Mouse (Mus musculus): ENCODE measurements around the gene Gng2. TPM values are rescaled to one million over a fixed set of nuclear protein-coding genes. Genes with fewer than 3 reads are reported as not detected.
"Not testable (repeated sequence)": the region's sequence is repeated elsewhere in the genome, so short reads cannot be mapped to it uniquely, and the experiment has no call there.

Gng2 gene
- polyA plus RNA-seq, 1 experiment from 2014 or later: 6.2 TPM

DNA sequence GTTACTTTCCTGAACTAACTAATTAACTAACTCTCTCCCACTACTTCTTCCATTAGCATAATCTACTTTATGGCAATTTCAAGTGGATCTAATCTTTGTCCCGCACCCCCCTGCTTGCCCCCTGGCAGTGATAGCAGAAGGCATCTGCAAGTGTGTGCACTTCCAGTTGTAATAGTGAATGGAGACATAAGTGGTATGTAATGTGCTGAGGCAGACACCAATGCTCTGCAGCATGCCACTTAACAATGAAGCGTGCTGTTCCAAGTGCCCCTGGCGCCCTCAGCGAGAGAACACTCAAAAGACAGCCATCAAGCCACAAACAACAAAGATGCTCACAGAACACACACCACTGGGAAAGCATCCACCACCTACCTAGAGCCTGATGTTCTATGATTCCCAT lies 76.9 kb downstream of the Gng2 start:
- TF ChIP-seq CTCF (IDR thresholded peaks at IDR 0.05; ENCODE audit: low read depth): no peak
- TF ChIP-seq EP300 (IDR thresholded peaks at IDR 0.05; ENCODE audit: low read depth): no peak
- no peak overlapping the region for H3K9ac ChIP-seq (replicated peaks)
- WGBS (ENCODE audit: insufficient replicate concordance): 85% methylated on average over 4 of the region's 4 CpGs
- H3K9me3 ChIP-seq (ENCODE audit: low read length): no peaks in the 10 kb centered on the region
- no peaks in the 10 kb centered on the region for H3K4me1 ChIP-seq (ENCODE audit: insufficient read depth)
- H3K4me3 ChIP-seq (ENCODE audit: low read depth, low read length): no peak overlapping the region
- ATAC-seq (no peak), DNase-seq (no peak)
- no peaks in the 10 kb centered on the region for H3K27me3 ChIP-seq (ENCODE audit: insufficient read depth, low read length)
- no peaks in the 10 kb centered on the region for H3K36me3 ChIP-seq (replicated peaks; ENCODE audit: insufficient read depth, low read length)
- H3K4me2 ChIP-seq (ENCODE audit: low read depth, low read length): no peak overlapping the region
- H3K27ac ChIP-seq (ENCODE audit: low read depth): no peak overlapping the region

DNA sequence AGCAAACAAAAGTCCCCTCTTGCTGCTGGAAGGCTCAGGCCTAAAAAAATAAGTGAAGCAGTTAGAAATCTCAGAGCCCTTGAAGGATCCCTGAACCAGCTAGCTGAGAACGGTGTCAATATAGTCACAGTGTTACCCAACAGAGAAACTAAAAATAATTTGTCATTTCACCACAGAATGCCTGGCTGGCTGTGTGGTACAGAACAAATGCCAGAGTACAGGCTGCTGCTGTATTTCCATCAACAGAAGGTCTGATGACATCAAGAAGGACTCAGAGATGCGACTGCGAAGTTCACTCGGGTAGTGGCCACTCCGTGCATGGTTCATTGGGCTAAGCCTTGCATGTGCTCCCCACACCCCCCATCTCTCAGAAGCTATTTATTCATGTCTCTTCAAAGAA lies 89.9 kb downstream of the Gng2 start:
- 95% methylated on average over 5 of the region's 5 CpGs for WGBS (ENCODE audit: insufficient replicate concordance)
- Histone ChIP-seq H3K36me3 (replicated peaks; ENCODE audit: insufficient read depth, low read length) (no peaks in the 10 kb centered on the region), H3K4me2 (ENCODE audit: low read depth, low read length) (no peak overlapping the region), H3K9me3 (ENCODE audit: low read length) (no peaks in the 10 kb centered on the region), H3K4me3 (ENCODE audit: low read depth, low read length) (no peak overlapping the region), H3K27ac (ENCODE audit: low read depth) (no peak overlapping the region), H3K27me3 (ENCODE audit: insufficient read depth, low read length) (no peaks in the 10 kb centered on the region), H3K9ac (replicated peaks) (no peak overlapping the region), H3K4me1 (ENCODE audit: insufficient read depth) (no peaks in the 10 kb centered on the region)
- ATAC-seq (no peak), DNase-seq (no peak)
- TF ChIP-seq CTCF (IDR thresholded peaks at IDR 0.05; ENCODE audit: low read depth) (no peak), EP300 (IDR thresholded peaks at IDR 0.05; ENCODE audit: low read depth) (no peak)

GRCm38 (mm10) chr14:19884431-19884830 lies 93.0 kb downstream of the Gng2 start:
- not testable (repeated sequence) for DNase-seq; H3K9me3 ChIP-seq (ENCODE audit: low read length)
- WGBS (ENCODE audit: insufficient replicate concordance): 77% methylated on average over 1 of the region's 1 CpGs

GRCm38 (mm10) chr14:19874201-19874807 lies 103.1 kb downstream of the Gng2 start:
- TF ChIP-seq EP300 (IDR thresholded peaks at IDR 0.05; ENCODE audit: low read depth) (no peak), CTCF (IDR thresholded peaks at IDR 0.05; ENCODE audit: low read depth) (no peak)
- no peak for DNase-seq
- no peaks in the 10 kb centered on the region for H3K9me3 ChIP-seq (ENCODE audit: low read length)
- no peak for ATAC-seq
- 73% methylated on average over 11 of the region's 11 CpGs for WGBS (ENCODE audit: insufficient replicate concordance)
- H3K27ac ChIP-seq (ENCODE audit: low read depth): no peak overlapping the region
- H3K4me3 ChIP-seq (ENCODE audit: low read depth, low read length): no peak overlapping the region
- H3K27me3 ChIP-seq (ENCODE audit: insufficient read depth, low read length): no peaks in the 10 kb centered on the region
- H3K9ac ChIP-seq (replicated peaks): no peak overlapping the region
- no peak overlapping the region for H3K4me2 ChIP-seq (ENCODE audit: low read depth, low read length)
- no peaks in the 10 kb centered on the region for H3K36me3 ChIP-seq (replicated peaks; ENCODE audit: insufficient read depth, low read length)
- H3K4me1 ChIP-seq (ENCODE audit: insufficient read depth): no peaks in the 10 kb centered on the region

More at GRCm38 (mm10) chr14:19884431-19884830, 93.0 kb downstream of the Gng2 start:
- not testable (repeated sequence) for H3K4me2 ChIP-seq (ENCODE audit: low read depth, low read length); H3K27me3 ChIP-seq (ENCODE audit: insufficient read depth, low read length); H3K36me3 ChIP-seq (replicated peaks; ENCODE audit: insufficient read depth, low read length); H3K4me1 ChIP-seq (ENCODE audit: insufficient read depth); ATAC-seq; H3K27ac ChIP-seq (ENCODE audit: low read depth); H3K4me3 ChIP-seq (ENCODE audit: low read depth, low read length); H3K9ac ChIP-seq (replicated peaks)

DNA sequence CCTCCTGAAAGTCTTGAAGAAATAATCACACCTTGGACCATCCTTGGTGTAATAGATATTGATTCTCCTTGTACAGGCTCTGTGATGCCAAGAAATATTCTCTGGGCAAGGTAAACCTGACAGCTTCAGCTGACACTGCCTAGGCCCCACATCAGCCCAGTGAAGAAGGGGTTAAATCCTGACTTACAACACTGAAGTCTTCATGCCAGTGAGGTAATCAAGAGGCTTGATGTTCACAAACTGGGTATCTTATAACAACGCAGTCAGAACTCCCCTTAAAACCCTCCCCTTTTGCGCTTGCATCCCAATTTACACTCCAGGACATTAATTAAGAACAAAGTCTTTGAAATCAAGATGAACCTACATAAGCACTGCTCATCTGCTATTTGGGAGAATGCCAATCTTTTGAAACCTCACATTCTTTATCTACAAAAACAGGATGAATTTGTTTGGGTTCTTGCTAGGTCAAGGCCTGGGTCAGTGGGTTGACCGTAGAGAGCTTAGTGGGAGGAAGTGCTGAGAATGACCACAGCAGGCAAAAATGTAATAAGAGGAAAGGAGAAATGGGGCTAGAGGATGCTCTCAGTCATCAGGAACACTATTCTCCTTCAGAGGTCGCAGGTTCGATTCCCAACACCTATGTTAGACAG lies 110.0 kb downstream of the Gng2 start:
- Histone ChIP-seq H3K27ac (ENCODE audit: low read depth) (no peak overlapping the region), H3K36me3 (replicated peaks; ENCODE audit: insufficient read depth, low read length) (no peaks in the 10 kb centered on the region), H3K9me3 (ENCODE audit: low read length) (no peaks in the 10 kb centered on the region), H3K4me2 (ENCODE audit: low read depth, low read length) (no peak overlapping the region), H3K4me1 (ENCODE audit: insufficient read depth) (no peaks in the 10 kb centered on the region), H3K27me3 (ENCODE audit: insufficient read depth, low read length) (no peaks in the 10 kb centered on the region), H3K4me3 (ENCODE audit: low read depth, low read length) (no peak overlapping the region), H3K9ac (replicated peaks) (no peak overlapping the region)
- 51% methylated on average over 5 of the region's 5 CpGs for WGBS (ENCODE audit: insufficient replicate concordance)
- TF ChIP-seq CTCF (IDR thresholded peaks at IDR 0.05; ENCODE audit: low read depth): no peak
- no peak for TF ChIP-seq EP300 (IDR thresholded peaks at IDR 0.05; ENCODE audit: low read depth)
- DNase-seq (no peak), ATAC-seq (no peak)

GRCm38 (mm10) chr14:19865121-19865520 lies 112.3 kb downstream of the Gng2 start:
- H3K4me1 ChIP-seq (ENCODE audit: insufficient read depth); DNase-seq; H3K9ac ChIP-seq (replicated peaks); ATAC-seq; H3K27ac ChIP-seq (ENCODE audit: low read depth); H3K4me3 ChIP-seq (ENCODE audit: low read depth, low read length); H3K27me3 ChIP-seq (ENCODE audit: insufficient read depth, low read length); H3K4me2 ChIP-seq (ENCODE audit: low read depth, low read length); H3K36me3 ChIP-seq (replicated peaks; ENCODE audit: insufficient read depth, low read length); H3K9me3 ChIP-seq (ENCODE audit: low read length): not testable (repeated sequence)
- WGBS (ENCODE audit: insufficient replicate concordance): 81% methylated on average over 9 of the region's 9 CpGs

All from liver, postnatal 0 days (tissue).